Mouse (Mus musculus) stomach, postnatal 0 days (tissue): ENCODE measurements around the gene BC030867.

Source experiments
- CTCF ChIP-seq: IDR thresholded peaks from 2 replicates; pipeline ENCODE4 v1.5.1; 2016; ENCODE audit warnings: antibody characterized with exemption, low read depth, mild to moderate bottlenecking, moderate library complexity
- EP300 ChIP-seq: optimal IDR thresholded peaks from 2 replicates; pipeline ENCODE3; 2016; ENCODE audit warnings: antibody characterized with exemption

DNA sequence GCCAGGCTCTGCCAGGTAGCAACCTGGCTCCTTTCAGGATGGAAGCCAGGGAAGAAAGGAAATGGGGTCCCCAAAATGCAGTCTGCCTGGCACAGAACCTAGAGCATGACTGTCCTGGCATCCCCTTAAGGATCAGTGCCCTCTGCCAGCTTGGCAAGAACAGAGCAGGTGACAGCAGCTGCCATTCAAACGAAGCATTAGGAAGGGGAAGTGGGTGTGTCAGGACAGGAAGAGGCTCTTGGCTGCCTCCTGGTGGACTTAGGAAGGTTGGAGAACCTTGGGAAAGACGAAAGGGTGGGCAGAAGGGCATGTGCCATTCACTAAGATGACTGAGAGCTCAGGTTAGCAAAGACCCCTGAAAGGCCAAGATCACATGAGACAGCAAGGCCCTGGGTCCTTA, 38.9 kb upstream of the BC030867 start:
- TF ChIP-seq CTCF (peak; percentile 83), EP300 (no peak)
